Comparison of ENCODE assay signal across 7 mouse cellular contexts in the genomic region with DNA sequence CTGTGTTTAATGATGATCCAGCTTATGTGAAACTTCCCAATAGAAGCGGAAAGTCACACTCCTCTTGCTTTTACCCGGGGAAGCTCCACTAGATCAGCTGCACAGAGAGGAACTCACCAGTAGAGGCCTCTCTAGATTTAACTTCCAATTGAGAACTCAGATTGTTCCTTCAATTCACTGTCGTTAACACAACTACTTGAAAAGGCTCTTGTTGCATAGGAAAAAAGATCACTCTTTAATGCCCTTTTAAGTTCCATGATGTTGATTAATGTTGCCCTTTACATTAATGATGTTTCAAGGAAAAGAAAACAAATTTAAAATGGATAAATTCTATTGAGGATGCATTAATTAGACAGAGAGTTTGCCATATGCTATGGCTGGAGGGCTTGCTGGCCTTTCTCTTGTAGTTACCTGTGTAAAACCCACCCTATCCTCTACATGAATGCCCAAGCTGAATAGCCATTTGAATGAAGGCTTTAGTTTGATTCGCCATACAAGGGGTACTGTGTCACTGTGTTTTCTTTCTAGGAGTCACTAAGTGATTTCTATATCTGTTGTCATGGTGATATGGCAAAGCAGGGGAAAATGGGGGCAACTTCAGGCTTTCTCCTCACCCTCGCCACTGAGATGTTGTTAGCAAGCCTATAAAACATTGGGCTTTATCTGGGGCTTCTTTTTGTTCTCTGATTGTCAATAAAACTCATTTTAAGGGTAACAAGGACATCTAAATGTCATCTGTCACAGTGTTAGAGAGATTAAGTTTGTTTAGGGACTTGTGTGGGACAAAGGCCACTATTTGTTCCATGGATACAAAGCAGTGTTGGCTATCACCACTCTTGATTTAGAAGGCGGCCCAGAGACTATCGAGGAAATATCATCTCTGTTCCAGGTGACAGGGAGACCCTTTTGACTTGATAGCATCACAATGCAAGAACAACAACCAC.
DNase-seq lines count a peak whose midpoint lies in the region; ATAC-seq lines count a peak whose summit lies in the region.

No protein-coding gene starts in this region.

- no peaks in the 10 kb centered on the region for H3K9me3 ChIP-seq in forebrain, embryonic 15.5 days
- no peaks in the 10 kb centered on the region for H3K9me3 ChIP-seq in neural tube, embryonic 12.5 days
- no peaks in the 10 kb centered on the region for H3K9me3 ChIP-seq in heart, embryonic 10.5 days

- H3K36me3 ChIP-seq in forebrain, embryonic 15.5 days, result no peaks in the 10 kb centered on the region
- no peaks in the 10 kb centered on the region for H3K36me3 ChIP-seq in neural tube, embryonic 12.5 days
- no peaks in the 10 kb centered on the region for H3K36me3 ChIP-seq in heart, embryonic 10.5 days

- peak; percentile 86 for ATAC-seq in forebrain, embryonic 15.5 days (replicated peaks)
- ATAC-seq in neural tube, embryonic 12.5 days (ENCODE audit: low FRiP score, low read depth), result peak; percentile 95

- H3K4me2 ChIP-seq in forebrain, embryonic 15.5 days (replicated peaks), result no peak overlapping the region
- peak overlapping the region; percentile 19; the same call in 1 of the 2 replicates for H3K4me2 ChIP-seq in neural tube, embryonic 12.5 days (replicated peaks)

- peak; percentile 15 for DNase-seq in left cerebral cortex, adult 11 months (ENCODE audit: low spot score)
- no peak for DNase-seq in left cerebral cortex, postnatal 36 days (ENCODE audit: low spot score in 2 of 2)
- peak; percentile 60 to 78 for DNase-seq in cerebellum, adult 18-20 months
- DNase-seq in yolk sac, embryonic 10.5 days (ENCODE audit: low spot score), result no peak
- DNase-seq in heart, embryonic 10.5 days (ENCODE audit: low spot score), result no peak

- no peak overlapping the region for H3K4me3 ChIP-seq in forebrain, embryonic 15.5 days
- H3K4me3 ChIP-seq in neural tube, embryonic 12.5 days, result no peak overlapping the region
- no peak overlapping the region for H3K4me3 ChIP-seq in heart, embryonic 10.5 days

- H3K27ac ChIP-seq in forebrain, embryonic 15.5 days (replicated peaks), result peak overlapping the region; percentile 59
- H3K27ac ChIP-seq in neural tube, embryonic 12.5 days, result no peak overlapping the region
- H3K27ac ChIP-seq in heart, embryonic 10.5 days, result no peak overlapping the region

- 7% methylated on average over 7 of the region's 7 CpGs for WGBS in forebrain, embryonic 15.5 days
- 14% methylated on average over 7 of the region's 7 CpGs for WGBS in neural tube, embryonic 12.5 days
- WGBS in heart, embryonic 10.5 days, result 47% methylated on average over 7 of the region's 7 CpGs

- 0 out of 2 replicates have a peak, but pooled peaks cover 3% of the 10 kb centered on the region for H3K27me3 ChIP-seq in forebrain, embryonic 15.5 days
- no peaks in the 10 kb centered on the region; the same call in 1 of the 2 replicates for H3K27me3 ChIP-seq in neural tube, embryonic 12.5 days (replicated peaks)
- H3K27me3 ChIP-seq in heart, embryonic 10.5 days (ENCODE audit: insufficient read depth, poor library complexity, severe bottlenecking), result no peaks in the 10 kb centered on the region

- no peak overlapping the region for H3K9ac ChIP-seq in forebrain, embryonic 15.5 days (replicated peaks)
- H3K9ac ChIP-seq in neural tube, embryonic 12.5 days, result no peak overlapping the region

- intact Hi-C loops in left cerebral cortex, postnatal 36 days (cut with DNase I), result no loop called here

- peaks cover 15% of the 10 kb centered on the region for H3K4me1 ChIP-seq in forebrain, embryonic 15.5 days
- peaks cover 6% of the 10 kb centered on the region; the same call in 1 of the 2 replicates for H3K4me1 ChIP-seq in neural tube, embryonic 12.5 days
- no peaks in the 10 kb centered on the region for H3K4me1 ChIP-seq in heart, embryonic 10.5 days

Comparison
In these comparisons a context has a peak if more than half of its experiments do, and no peak if none do; other contexts are left out.
1. DNase-seq: peak in left cerebral cortex, adult 11 months (single experiment) and cerebellum, adult 18-20 months (2 of 2); none in left cerebral cortex, postnatal 36 days (0 of 2), yolk sac, embryonic 10.5 days (single experiment) and heart, embryonic 10.5 days (single experiment).